In the genomic region with DNA sequence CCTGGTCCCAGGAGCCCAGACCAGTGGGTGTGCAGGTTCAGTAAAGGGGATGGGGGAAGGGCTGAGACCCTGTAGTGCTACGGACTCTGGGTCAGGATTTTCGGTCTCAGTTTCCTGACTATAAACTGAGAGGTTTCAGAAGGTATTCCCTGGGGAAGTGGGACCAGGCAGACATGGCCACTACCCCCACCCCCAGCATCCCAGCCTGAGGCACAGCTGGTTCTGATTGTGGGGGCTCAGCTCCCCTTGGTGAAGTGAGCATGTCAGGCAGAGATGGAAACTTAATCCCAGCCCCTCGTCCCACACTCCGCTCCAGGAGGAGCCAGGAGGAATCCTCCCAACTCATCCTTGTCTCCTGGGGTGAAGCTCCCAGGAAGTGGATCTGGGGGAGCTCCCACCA, we compare ENCODE assay signal across 23 mouse cellular contexts. TPM values are rescaled to one million over a fixed set of nuclear protein-coding genes. Genes with fewer than 3 reads are reported as not detected.
DNase-seq lines count a peak whose midpoint lies in the region; ATAC-seq and TF ChIP-seq lines count a peak whose summit lies in the region.
"Had no signal": no experiment of that assay in that cellular context is flagged by ENCODE, and none has a peak within 500 bp of the region (broad histone marks: within the 10 kb centered on the region; RNA-seq: fewer than 3 reads in every experiment).

No protein-coding gene starts in this region.

- H3K4me1 ChIP-seq in heart, embryonic 10.5 days = peaks cover 64% of the 10 kb centered on the region
- H3K4me1 ChIP-seq in embryonic facial prominence, embryonic 11.5 days (ENCODE audit: control insufficient read depth, insufficient read depth, low read length) = peaks cover 18% of the 10 kb centered on the region
- peaks cover 48% of the 10 kb centered on the region for H3K4me1 ChIP-seq in embryonic facial prominence, embryonic 13.5 days
- H3K4me1 ChIP-seq in limb, embryonic 13.5 days = peaks cover 39% of the 10 kb centered on the region
- no peaks in the 10 kb centered on the region; the same call in 1 of the 2 replicates for H3K4me1 ChIP-seq in lung, postnatal 0 days (ENCODE audit: insufficient read depth, low read depth, low read length)
- no peaks in the 10 kb centered on the region for H3K4me1 ChIP-seq in midbrain, embryonic 16.5 days (ENCODE audit: control insufficient read depth, insufficient read depth, low read length)

- TF ChIP-seq CTCF in lung, postnatal 0 days (IDR thresholded peaks at IDR 0.05) = no peak

- ATAC-seq in embryonic facial prominence, embryonic 11.5 days (replicated peaks; ENCODE audit: insufficient number of reproducible peaks, low FRiP score, low TSS enrichment, low read depth) = no peak
- ATAC-seq in embryonic facial prominence, embryonic 13.5 days (ENCODE audit: insufficient number of reproducible peaks, insufficient read depth, low FRiP score, low TSS enrichment, low read depth) = no peak
- no peak for ATAC-seq in limb, embryonic 13.5 days (ENCODE audit: low FRiP score, low read depth)
- no peak for ATAC-seq in lung, postnatal 0 days
- ATAC-seq in midbrain, embryonic 16.5 days = no peak
- ATAC-seq: forebrain, postnatal 0 days; intestine, embryonic 15.5 days had no signal

- H3K27ac ChIP-seq in heart, embryonic 10.5 days = peak overlapping the region; percentile 48; the same call in 1 of the 2 replicates
- no peak overlapping the region for H3K27ac ChIP-seq in embryonic facial prominence, embryonic 11.5 days (replicated peaks; ENCODE audit: low read depth, low read length)
- H3K27ac ChIP-seq in embryonic facial prominence, embryonic 13.5 days = 0 out of 2 replicates have a peak overlapping the region, but pooled peaks have one; percentile 44
- H3K27ac ChIP-seq in limb, embryonic 13.5 days = no peak overlapping the region
- H3K27ac ChIP-seq in lung, postnatal 0 days (ENCODE audit: low read length) = no peak overlapping the region
- H3K27ac ChIP-seq in midbrain, embryonic 16.5 days (ENCODE audit: low read length) = no peak overlapping the region
- H3K27ac ChIP-seq: forebrain, embryonic 12.5 days; heart, adult 2 months; hindbrain, embryonic 14.5 days; intestine, embryonic 15.5 days had no signal

- 47% methylated on average over 4 of the region's 4 CpGs for WGBS in heart, embryonic 10.5 days
- WGBS in embryonic facial prominence, embryonic 11.5 days = 24% methylated on average over 4 of the region's 4 CpGs
- WGBS in embryonic facial prominence, embryonic 13.5 days = 13% methylated on average over 4 of the region's 4 CpGs
- WGBS in limb, embryonic 13.5 days = 18% methylated on average over 4 of the region's 4 CpGs
- WGBS in lung, postnatal 0 days = 47% methylated on average over 4 of the region's 4 CpGs
- 56% methylated on average over 4 of the region's 4 CpGs for WGBS in midbrain, embryonic 16.5 days

- H3K27me3 ChIP-seq in heart, embryonic 10.5 days (ENCODE audit: insufficient read depth, poor library complexity, severe bottlenecking) = no peaks in the 10 kb centered on the region
- H3K27me3 ChIP-seq in embryonic facial prominence, embryonic 11.5 days (ENCODE audit: control insufficient read depth, insufficient read depth, low read length) = no peaks in the 10 kb centered on the region
- H3K27me3 ChIP-seq in embryonic facial prominence, embryonic 13.5 days = no peaks in the 10 kb centered on the region
- no peaks in the 10 kb centered on the region for H3K27me3 ChIP-seq in limb, embryonic 13.5 days
- H3K27me3 ChIP-seq in lung, postnatal 0 days (replicated peaks; ENCODE audit: insufficient read depth, low read length) = no peaks in the 10 kb centered on the region
- H3K27me3 ChIP-seq in midbrain, embryonic 16.5 days (ENCODE audit: control insufficient read depth, insufficient read depth, low read depth, low read length) = no peaks in the 10 kb centered on the region
- H3K27me3 ChIP-seq: heart, embryonic 12.5 days; intestine, embryonic 15.5 days had no signal

- DNase-seq in heart, embryonic 10.5 days (ENCODE audit: low spot score) = no peak
- DNase-seq in heart, postnatal 10 days = no peak
- peak; percentile 65 for DNase-seq in embryonic facial prominence, embryonic 11.5 days (ENCODE audit: low spot score)
- no peak for DNase-seq in lung, postnatal 0 days (ENCODE audit: low spot score)
- DNase-seq: adrenal gland, adult 8-10 months; adrenal gland, postnatal 36 days; cerebellum, adult 2 months; cerebellum, postnatal 10 days; forebrain, postnatal 0 days; heart, adult 2 months; heart, postnatal 4 days; kidney, adult 18-20 months had no signal

- no peak overlapping the region for H3K4me3 ChIP-seq in heart, embryonic 10.5 days
- no peak overlapping the region for H3K4me3 ChIP-seq in embryonic facial prominence, embryonic 11.5 days (ENCODE audit: low read depth, low read length)
- H3K4me3 ChIP-seq in embryonic facial prominence, embryonic 13.5 days = no peak overlapping the region
- no peak overlapping the region for H3K4me3 ChIP-seq in limb, embryonic 13.5 days
- no peak overlapping the region for H3K4me3 ChIP-seq in lung, postnatal 0 days (ENCODE audit: low read depth, low read length)
- no peak overlapping the region for H3K4me3 ChIP-seq in midbrain, embryonic 16.5 days (ENCODE audit: low read depth, low read length)
- H3K4me3 ChIP-seq: forebrain, embryonic 12.5 days; heart, adult 2 months; heart, embryonic 12.5 days; intestine, embryonic 15.5 days had no signal

- no peak overlapping the region for H3K4me2 ChIP-seq in embryonic facial prominence, embryonic 11.5 days (ENCODE audit: low read depth, low read length)
- no peak overlapping the region for H3K4me2 ChIP-seq in embryonic facial prominence, embryonic 13.5 days
- H3K4me2 ChIP-seq in limb, embryonic 13.5 days (replicated peaks) = no peak overlapping the region
- H3K4me2 ChIP-seq in lung, postnatal 0 days (replicated peaks; ENCODE audit: low read depth, low read length) = no peak overlapping the region
- H3K4me2 ChIP-seq in midbrain, embryonic 16.5 days (ENCODE audit: low read length) = no peak overlapping the region
- H3K4me2 ChIP-seq: forebrain, embryonic 12.5 days; heart, embryonic 12.5 days; hindbrain, embryonic 14.5 days; intestine, embryonic 15.5 days had no signal

- intact Hi-C loops in heart, postnatal 10 days (cut with DNase I) = no loop called here

- no peaks in the 10 kb centered on the region for H3K36me3 ChIP-seq in heart, embryonic 10.5 days
- H3K36me3 ChIP-seq in embryonic facial prominence, embryonic 11.5 days (replicated peaks; ENCODE audit: control insufficient read depth, insufficient read depth, low read depth, low read length) = no peaks in the 10 kb centered on the region
- H3K36me3 ChIP-seq in embryonic facial prominence, embryonic 13.5 days = no peaks in the 10 kb centered on the region
- H3K36me3 ChIP-seq in limb, embryonic 13.5 days = no peaks in the 10 kb centered on the region
- no peaks in the 10 kb centered on the region for H3K36me3 ChIP-seq in lung, postnatal 0 days (ENCODE audit: insufficient read depth, low read length)
- no peaks in the 10 kb centered on the region for H3K36me3 ChIP-seq in midbrain, embryonic 16.5 days (ENCODE audit: control insufficient read depth, insufficient read depth, low read length)
- H3K36me3 ChIP-seq: forebrain, embryonic 12.5 days; G1E; heart, embryonic 12.5 days; intestine, embryonic 15.5 days had no signal

- no peak for TF ChIP-seq EP300 in lung, postnatal 0 days (IDR thresholded peaks at IDR 0.05)

- H3K9me3 ChIP-seq in heart, embryonic 10.5 days = no peaks in the 10 kb centered on the region
- no peaks in the 10 kb centered on the region for H3K9me3 ChIP-seq in embryonic facial prominence, embryonic 11.5 days (replicated peaks; ENCODE audit: control insufficient read depth, low read length)
- H3K9me3 ChIP-seq in embryonic facial prominence, embryonic 13.5 days = no peaks in the 10 kb centered on the region
- no peaks in the 10 kb centered on the region for H3K9me3 ChIP-seq in limb, embryonic 13.5 days
- H3K9me3 ChIP-seq in lung, postnatal 0 days (ENCODE audit: low read length) = no peaks in the 10 kb centered on the region
- H3K9me3 ChIP-seq in midbrain, embryonic 16.5 days (replicated peaks; ENCODE audit: control insufficient read depth, low read length, poor library complexity, severe bottlenecking) = no peaks in the 10 kb centered on the region
- H3K9me3 ChIP-seq: forebrain, embryonic 12.5 days; G1E; heart, embryonic 12.5 days; intestine, embryonic 15.5 days had no signal

- no peak overlapping the region for H3K9ac ChIP-seq in embryonic facial prominence, embryonic 11.5 days (replicated peaks; ENCODE audit: low read length)
- no peak overlapping the region for H3K9ac ChIP-seq in embryonic facial prominence, embryonic 13.5 days
- H3K9ac ChIP-seq in limb, embryonic 13.5 days = 0 out of 2 replicates have a peak overlapping the region, but pooled peaks have one; percentile 48
- no peak overlapping the region for H3K9ac ChIP-seq in lung, postnatal 0 days (replicated peaks; ENCODE audit: low read depth)
- no peak overlapping the region for H3K9ac ChIP-seq in midbrain, embryonic 16.5 days (ENCODE audit: low read depth, low read length)
- H3K9ac ChIP-seq: forebrain, embryonic 12.5 days; forebrain, postnatal 0 days; heart, embryonic 12.5 days; hindbrain, embryonic 14.5 days; intestine, embryonic 15.5 days had no signal

RNA-seq across cellular contexts. Expression of a gene that starts 12.0 kb away (rescaled TPM):
- not detected in 2 replicates for polyA plus RNA-seq in heart, embryonic 10.5 days (2016; fragmentation: Nextera tagmentation; extraction: Ambion mirVana)
- total RNA-seq in heart, postnatal 10 days (2021) = not detected
- polyA plus RNA-seq in embryonic facial prominence, embryonic 11.5 days (2014; fragmentation: Nextera tagmentation; extraction: Ambion mirVana) = 0.17 TPM in 1 of 2 replicates, not detected in the other
- polyA plus RNA-seq in embryonic facial prominence, embryonic 13.5 days (2015; fragmentation: Nextera tagmentation; extraction: Ambion mirVana) = not detected in 2 replicates
- 0.11 TPM in 1 of 2 replicates, not detected in the other for polyA plus RNA-seq in limb, embryonic 13.5 days (2015; fragmentation: Nextera tagmentation; extraction: Ambion mirVana)
- not detected in 2 replicates for polyA plus RNA-seq in lung, postnatal 0 days (2015; fragmentation: Nextera tagmentation; extraction: Ambion mirVana)
- polyA plus RNA-seq in midbrain, embryonic 16.5 days (2015; fragmentation: Nextera tagmentation; extraction: Ambion mirVana) = not detected in 2 replicates
- total RNA-seq: adrenal gland, adult 8-10 months; adrenal gland, postnatal 36 days; forebrain, postnatal 0 days; gastrocnemius, adult 8-10 months; gastrocnemius, postnatal 4 days; heart, adult 2 months; heart, postnatal 4 days had no signal
- polyA plus RNA-seq: cerebellum, adult 2 months; forebrain, embryonic 12.5 days; G1E; heart, adult 2 months; heart, embryonic 12.5 days; heart, postnatal 0 days; hindbrain, embryonic 14.5 days; intestine, embryonic 15.5 days had no signal

Comparison
In these comparisons a context has a peak if more than half of its experiments do, and no peak if none do; other contexts are left out.
1. H3K27ac ChIP-seq: peak in heart, embryonic 10.5 days (single experiment) and embryonic facial prominence, embryonic 13.5 days (single experiment); none in embryonic facial prominence, embryonic 11.5 days (single experiment), limb, embryonic 13.5 days (single experiment), lung, postnatal 0 days (single experiment) and midbrain, embryonic 16.5 days (single experiment).